Mouse (Mus musculus) embryonic fibroblast, embryonic 13.5 days (primary cell): ENCODE measurements at regions not wholly inside any gene's neighbourhood (a gene's known extent, or its start where the extent isn't known, plus 50 kb on each side); places are given as distances from the start of the nearest gene placed in this dataset.

Experiments
- CTCF ChIP-seq: IDR thresholded peaks from 2 replicates; pipeline ENCODE4 v1.5.1; 2011; ENCODE audit warnings: mild to moderate bottlenecking, control low read depth, low read length, moderate library complexity, borderline replicate concordance; ENCODE audit not compliant: insufficient read depth
- POLR2A ChIP-seq: IDR thresholded peaks from 2 replicates; pipeline ENCODE4 v1.6.1; 2011; ENCODE audit warnings: low read depth, mild to moderate bottlenecking, control low read depth, low read length, moderate library complexity

DNA sequence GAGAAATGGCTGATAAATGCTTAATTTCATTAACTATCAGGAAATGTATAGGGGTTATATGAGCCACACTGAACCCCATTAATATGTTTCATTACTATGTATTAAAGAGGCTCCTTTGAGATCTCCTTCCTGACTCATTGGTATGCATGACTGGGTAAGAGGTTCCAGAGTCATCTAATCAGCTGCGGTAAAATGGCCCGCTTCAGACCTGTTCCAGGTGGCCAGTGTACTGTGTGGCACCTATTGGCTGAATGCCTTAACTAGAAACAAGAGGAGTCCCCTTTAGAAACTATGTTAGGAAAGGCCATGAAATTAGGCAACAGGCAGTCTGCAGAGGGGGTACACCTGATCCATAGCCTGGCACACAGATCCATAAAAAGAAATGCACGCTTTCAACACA lies 283.6 kb upstream of the Rgma start:
- no peak for TF ChIP-seq POLR2A
- TF ChIP-seq CTCF = no peak
